In genomic region chr14:86293371-86293770, GRCm38 (mm10) we compare ENCODE assay signal across 18 mouse cellular contexts.
DNase-seq lines count a peak whose midpoint lies in the region; ATAC-seq and TF ChIP-seq lines count a peak whose summit lies in the region.
"Had no signal": no experiment of that assay in that cellular context is flagged by ENCODE, and none has a peak within 500 bp of the region (broad histone marks: within the 10 kb centered on the region; RNA-seq: fewer than 3 reads in every experiment).

No protein-coding gene starts in this region.

- ATAC-seq in CD4-positive, CD25-positive, alpha-beta regulatory T cell, adult 4 months: no peak
- 0 out of 2 replicates have a peak, but pooled peaks have one; percentile 34 for ATAC-seq in hindbrain, embryonic 14.5 days (ENCODE audit: low FRiP score)
- ATAC-seq in hindbrain, embryonic 13.5 days (ENCODE audit: low FRiP score): no peak
- ATAC-seq in limb, embryonic 14.5 days (ENCODE audit: low FRiP score, low read depth): peak; percentile 37
- ATAC-seq: intestine, embryonic 15.5 days; midbrain, embryonic 13.5 days had no signal

- no peak for TF ChIP-seq POLR2A in limb, embryonic 14.5 days (IDR thresholded peaks at IDR 0.05; ENCODE audit: borderline replicate concordance, extremely low read depth, insufficient read depth, insufficient read length)

- no peak overlapping the region for H3K27ac ChIP-seq in hindbrain, embryonic 14.5 days
- H3K27ac ChIP-seq in hindbrain, embryonic 13.5 days: no peak overlapping the region
- H3K27ac ChIP-seq in limb, embryonic 14.5 days (replicated peaks; ENCODE audit: low read depth, low read length): no peak overlapping the region
- H3K27ac ChIP-seq in limb, embryonic 10.5 days: no peak overlapping the region
- H3K27ac ChIP-seq: intestine, embryonic 15.5 days; liver, embryonic 14.5 days; macrophage; midbrain, embryonic 13.5 days; neural tube, embryonic 12.5 days had no signal

- H3K36me3 ChIP-seq in hindbrain, embryonic 14.5 days (replicated peaks; ENCODE audit: control insufficient read depth, insufficient read depth): no peaks in the 10 kb centered on the region
- H3K36me3 ChIP-seq in hindbrain, embryonic 13.5 days: no peaks in the 10 kb centered on the region
- H3K36me3 ChIP-seq in limb, embryonic 14.5 days (ENCODE audit: control insufficient read depth, insufficient read depth, low read length): no peaks in the 10 kb centered on the region
- no peaks in the 10 kb centered on the region for H3K36me3 ChIP-seq in limb, embryonic 10.5 days
- H3K36me3 ChIP-seq: intestine, embryonic 15.5 days; midbrain, embryonic 13.5 days; neural tube, embryonic 12.5 days had no signal

- DNase-seq in CD4-positive, CD25-positive, alpha-beta regulatory T cell, adult 2 months (ENCODE audit: low read depth, low spot score): peak; percentile 2
- no peak for DNase-seq in hindbrain, embryonic 14.5 days (ENCODE audit: low spot score)
- no peak for DNase-seq in limb, embryonic 14.5 days (ENCODE audit: low spot score)
- no peak for DNase-seq in limb, embryonic 10.5 days (ENCODE audit: low spot score)
- peak; percentile 18 for DNase-seq in retina, postnatal 1 day
- no peak for DNase-seq in retina, embryonic 14.5 days (ENCODE audit: low spot score)
- DNase-seq: adrenal gland, postnatal 36 days; cerebellum, adult 18-20 months; cerebellum, postnatal 36 days; thymus, postnatal 14 days had no signal

- H3K4me3 ChIP-seq in hindbrain, embryonic 14.5 days (replicated peaks; ENCODE audit: low read length): no peak overlapping the region
- H3K4me3 ChIP-seq in hindbrain, embryonic 13.5 days: no peak overlapping the region
- no peak overlapping the region for H3K4me3 ChIP-seq in limb, embryonic 14.5 days (replicated peaks; ENCODE audit: low read length)
- no peak overlapping the region for H3K4me3 ChIP-seq in limb, embryonic 10.5 days
- H3K4me3 ChIP-seq: intestine, embryonic 15.5 days; midbrain, embryonic 13.5 days; neural tube, embryonic 12.5 days had no signal

- H3K27me3 ChIP-seq in hindbrain, embryonic 14.5 days (ENCODE audit: control insufficient read depth, insufficient read depth, low read length): no peaks in the 10 kb centered on the region
- no peaks in the 10 kb centered on the region for H3K27me3 ChIP-seq in hindbrain, embryonic 13.5 days
- no peaks in the 10 kb centered on the region for H3K27me3 ChIP-seq in limb, embryonic 14.5 days (ENCODE audit: control insufficient read depth, insufficient read depth, low read length)
- no peaks in the 10 kb centered on the region for H3K27me3 ChIP-seq in limb, embryonic 10.5 days (ENCODE audit: low read depth, poor library complexity, severe bottlenecking)
- H3K27me3 ChIP-seq: CH12.LX; intestine, embryonic 15.5 days; midbrain, embryonic 13.5 days; neural tube, embryonic 12.5 days had no signal

- H3K4me2 ChIP-seq in hindbrain, embryonic 14.5 days (replicated peaks): no peak overlapping the region
- no peak overlapping the region for H3K4me2 ChIP-seq in hindbrain, embryonic 13.5 days
- no peak overlapping the region for H3K4me2 ChIP-seq in limb, embryonic 14.5 days (replicated peaks; ENCODE audit: low read depth, low read length, severe bottlenecking)
- H3K4me2 ChIP-seq: intestine, embryonic 15.5 days; midbrain, embryonic 13.5 days; neural tube, embryonic 12.5 days had no signal

- H3K9me3 ChIP-seq in hindbrain, embryonic 14.5 days (ENCODE audit: control insufficient read depth, low read length): no peaks in the 10 kb centered on the region
- no peaks in the 10 kb centered on the region for H3K9me3 ChIP-seq in hindbrain, embryonic 13.5 days
- no peaks in the 10 kb centered on the region for H3K9me3 ChIP-seq in limb, embryonic 14.5 days (ENCODE audit: control insufficient read depth, low read length)
- H3K9me3 ChIP-seq in limb, embryonic 10.5 days (replicated peaks): no peaks in the 10 kb centered on the region
- H3K9me3 ChIP-seq: intestine, embryonic 15.5 days; midbrain, embryonic 13.5 days; neural tube, embryonic 12.5 days had no signal

- 69% methylated on average over 3 of the region's 3 CpGs for WGBS in hindbrain, embryonic 14.5 days
- WGBS in hindbrain, embryonic 13.5 days: 66% methylated on average over 3 of the region's 3 CpGs
- WGBS in limb, embryonic 14.5 days: 70% methylated on average over 3 of the region's 3 CpGs
- 88% methylated on average over 3 of the region's 3 CpGs for WGBS in limb, embryonic 10.5 days

- no peaks in the 10 kb centered on the region for H3K4me1 ChIP-seq in hindbrain, embryonic 14.5 days (replicated peaks; ENCODE audit: control insufficient read depth, insufficient read depth, low read length)
- H3K4me1 ChIP-seq in hindbrain, embryonic 13.5 days (replicated peaks): no peaks in the 10 kb centered on the region
- no peaks in the 10 kb centered on the region for H3K4me1 ChIP-seq in limb, embryonic 14.5 days (ENCODE audit: control insufficient read depth, insufficient read depth, low read length)
- H3K4me1 ChIP-seq in limb, embryonic 10.5 days: no peaks in the 10 kb centered on the region
- H3K4me1 ChIP-seq: intestine, embryonic 15.5 days; midbrain, embryonic 13.5 days; neural tube, embryonic 12.5 days had no signal

- H3K9ac ChIP-seq in hindbrain, embryonic 14.5 days: no peak overlapping the region
- no peak overlapping the region for H3K9ac ChIP-seq in hindbrain, embryonic 13.5 days
- H3K9ac ChIP-seq in limb, embryonic 14.5 days (ENCODE audit: low read depth, low read length, severe bottlenecking): no peak overlapping the region
- H3K9ac ChIP-seq: intestine, embryonic 15.5 days; liver, embryonic 14.5 days; midbrain, embryonic 13.5 days; neural tube, embryonic 12.5 days had no signal

Comparison
In these comparisons a context has a peak if more than half of its experiments do, and no peak if none do; other contexts are left out.
1. DNase-seq: peak in CD4-positive, CD25-positive, alpha-beta regulatory T cell, adult 2 months (single experiment) and retina, postnatal 1 day (single experiment); none in hindbrain, embryonic 14.5 days (single experiment), limb, embryonic 14.5 days (single experiment), limb, embryonic 10.5 days (single experiment) and retina, embryonic 14.5 days (single experiment).
2. ATAC-seq: peak in hindbrain, embryonic 14.5 days (single experiment) and limb, embryonic 14.5 days (single experiment); none in CD4-positive, CD25-positive, alpha-beta regulatory T cell, adult 4 months (single experiment) and hindbrain, embryonic 13.5 days (single experiment).